ENCODE assay signal across 22 mouse cellular contexts in the genomic region with DNA sequence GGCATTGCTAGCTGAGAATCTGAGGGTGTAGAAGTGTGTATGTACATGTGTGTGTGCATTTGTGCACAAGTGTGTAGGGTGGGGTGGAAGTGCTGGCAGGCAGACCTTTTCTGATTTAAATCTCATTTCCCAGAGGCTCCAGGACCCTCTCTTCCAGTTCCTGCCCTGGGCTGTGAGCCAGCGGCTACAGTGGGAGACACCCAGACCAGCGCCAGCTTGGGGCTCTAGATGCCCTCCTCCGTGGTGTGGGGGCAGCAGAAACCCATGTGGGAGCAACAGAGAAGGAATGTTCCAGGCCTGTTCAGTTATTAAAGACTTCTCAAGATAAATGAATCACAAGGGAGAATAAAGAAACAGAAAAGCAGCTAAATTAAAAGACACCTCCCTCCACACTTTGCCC.
DNase-seq lines count a peak whose midpoint lies in the region; ATAC-seq lines count a peak whose summit lies in the region.
"Had no signal": no experiment of that assay in that cellular context is flagged by ENCODE, and none has a peak within 500 bp of the region (broad histone marks: within the 10 kb centered on the region; RNA-seq: fewer than 3 reads in every experiment).

No protein-coding gene starts in this region.

- peak; percentile 80 for DNase-seq in heart, adult 11 months
- peak; percentile 54 to 75 for DNase-seq in kidney, postnatal 4 days
- DNase-seq in lung, postnatal 10 days = peak; percentile 51
- peak; percentile 39 to 71 for DNase-seq in lung, postnatal 4 days
- no peak for DNase-seq in adrenal gland, adult 8-10 months
- DNase-seq: adrenal gland, postnatal 10 days; B cell, adult 2 months; cerebellum, adult 11-12 months; cerebellum, adult 9-11 months; cerebellum, postnatal 36 days; gastrocnemius, adult 2 months; gastrocnemius, postnatal 25 days had no signal

- H3K9ac ChIP-seq in heart, embryonic 11.5 days (ENCODE audit: low read depth, low read length) = no peak overlapping the region
- H3K9ac ChIP-seq in kidney, embryonic 14.5 days (ENCODE audit: low read depth, low read length) = no peak overlapping the region
- H3K9ac ChIP-seq: embryonic facial prominence, embryonic 13.5 days; forebrain, embryonic 12.5 days; heart, embryonic 15.5 days; hindbrain, embryonic 14.5 days had no signal

- no peaks in the 10 kb centered on the region for H3K36me3 ChIP-seq in heart, embryonic 11.5 days (ENCODE audit: control insufficient read depth, insufficient read depth, low read length)
- no peaks in the 10 kb centered on the region for H3K36me3 ChIP-seq in kidney, embryonic 14.5 days (ENCODE audit: control insufficient read depth, insufficient read depth, low read length)
- H3K36me3 ChIP-seq: embryonic facial prominence, embryonic 13.5 days; forebrain, embryonic 12.5 days; heart, embryonic 15.5 days; hindbrain, embryonic 10.5 days had no signal

- no peak overlapping the region for H3K27ac ChIP-seq in heart, embryonic 11.5 days (ENCODE audit: low read depth, low read length)
- H3K27ac ChIP-seq in kidney, embryonic 14.5 days (ENCODE audit: low read depth, low read length) = no peak overlapping the region
- H3K27ac ChIP-seq: embryonic facial prominence, embryonic 13.5 days; forebrain, embryonic 12.5 days; gastrocnemius, adult 2 months; heart, embryonic 15.5 days; hindbrain, embryonic 10.5 days; hindbrain, embryonic 14.5 days had no signal

- ATAC-seq in heart, embryonic 11.5 days (replicated peaks; ENCODE audit: insufficient number of reproducible peaks, low FRiP score, low TSS enrichment) = no peak
- no peak for ATAC-seq in kidney, embryonic 14.5 days (ENCODE audit: low FRiP score, low TSS enrichment)
- ATAC-seq: CD4-positive, CD25-positive, alpha-beta regulatory T cell, adult 4 months; forebrain, embryonic 16.5 days had no signal

- H3K4me1 ChIP-seq in heart, embryonic 11.5 days (ENCODE audit: control insufficient read depth, insufficient read depth, low read length) = peaks cover 8% of the 10 kb centered on the region
- no peaks in the 10 kb centered on the region for H3K4me1 ChIP-seq in kidney, embryonic 14.5 days (ENCODE audit: control insufficient read depth, insufficient read depth, low read length)
- H3K4me1 ChIP-seq: embryonic facial prominence, embryonic 13.5 days; forebrain, embryonic 12.5 days had no signal

- H3K4me2 ChIP-seq in heart, embryonic 11.5 days = no peak overlapping the region
- no peak overlapping the region for H3K4me2 ChIP-seq in kidney, embryonic 14.5 days (replicated peaks; ENCODE audit: low read depth, low read length)
- H3K4me2 ChIP-seq: embryonic facial prominence, embryonic 13.5 days; forebrain, embryonic 12.5 days; heart, embryonic 15.5 days; hindbrain, embryonic 14.5 days had no signal

- no peaks in the 10 kb centered on the region for H3K27me3 ChIP-seq in heart, embryonic 11.5 days (ENCODE audit: control insufficient read depth, insufficient read depth, low read length)
- H3K27me3 ChIP-seq in kidney, embryonic 14.5 days (ENCODE audit: control insufficient read depth, insufficient read depth, low read length) = no peaks in the 10 kb centered on the region
- H3K27me3 ChIP-seq: embryonic facial prominence, embryonic 13.5 days; forebrain, embryonic 12.5 days; heart, embryonic 15.5 days had no signal

- H3K9me3 ChIP-seq in heart, embryonic 11.5 days (replicated peaks; ENCODE audit: control insufficient read depth, low read length) = no peaks in the 10 kb centered on the region; the same call in 1 of the 2 replicates
- no peaks in the 10 kb centered on the region for H3K9me3 ChIP-seq in kidney, embryonic 14.5 days (ENCODE audit: control insufficient read depth, low read length)
- H3K9me3 ChIP-seq: embryonic facial prominence, embryonic 13.5 days; forebrain, embryonic 12.5 days; G1E; heart, embryonic 15.5 days; hindbrain, embryonic 10.5 days had no signal

- 73% methylated on average over 3 of the region's 3 CpGs for WGBS in heart, embryonic 11.5 days (ENCODE audit: insufficient replicate concordance)
- 79% methylated on average over 3 of the region's 3 CpGs for WGBS in kidney, embryonic 14.5 days

- H3K4me3 ChIP-seq in heart, embryonic 11.5 days (ENCODE audit: low read depth, low read length) = no peak overlapping the region
- no peak overlapping the region for H3K4me3 ChIP-seq in kidney, embryonic 14.5 days (ENCODE audit: low read length)
- H3K4me3 ChIP-seq: embryonic facial prominence, embryonic 13.5 days; forebrain, embryonic 12.5 days; gastrocnemius, adult 2 months; heart, embryonic 15.5 days; hindbrain, embryonic 10.5 days had no signal
